Mouse (Mus musculus) spleen, embryonic (tissue): ENCODE results near the gene Pilra.

Source experiments
- CTCF ChIA-PET: fragments of 350-600 bp; sonication (Branson Sonifier 250); formaldehyde crosslinking; loops from one replicate; lab custom pipeline; 2022; lab: Charles Lee

Gene Pilra

DNA sequence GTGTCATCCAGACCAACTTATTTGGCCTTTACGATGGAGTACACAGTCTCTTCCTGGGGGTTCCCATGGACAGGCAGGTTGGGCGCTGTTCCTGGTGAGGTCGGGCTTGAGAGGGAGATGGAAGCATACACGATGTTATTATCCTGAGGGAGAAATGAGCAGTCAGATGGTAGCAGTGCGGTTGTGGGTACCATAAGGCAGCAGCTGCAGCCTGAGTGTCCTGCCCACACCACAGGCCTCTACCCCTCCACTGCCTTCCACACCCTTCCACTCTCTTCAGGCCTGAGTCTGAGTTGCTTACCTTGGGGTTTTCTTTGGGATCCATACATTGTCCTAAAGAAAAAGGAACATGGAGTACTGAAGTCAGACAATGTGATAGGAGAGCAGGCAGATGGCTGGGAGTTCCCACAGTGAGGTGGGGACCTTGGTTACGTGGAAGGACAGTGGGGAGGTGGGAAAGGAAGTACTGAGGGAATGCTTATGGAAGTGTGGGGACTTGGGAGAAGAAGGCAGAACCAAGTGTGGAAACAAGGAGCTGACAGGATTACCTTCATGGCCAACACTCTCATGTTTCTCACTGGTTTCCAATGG lies 12.5 kb downstream of the Pilra start:
- CTCF ChIA-PET, result no interaction called here

DNA sequence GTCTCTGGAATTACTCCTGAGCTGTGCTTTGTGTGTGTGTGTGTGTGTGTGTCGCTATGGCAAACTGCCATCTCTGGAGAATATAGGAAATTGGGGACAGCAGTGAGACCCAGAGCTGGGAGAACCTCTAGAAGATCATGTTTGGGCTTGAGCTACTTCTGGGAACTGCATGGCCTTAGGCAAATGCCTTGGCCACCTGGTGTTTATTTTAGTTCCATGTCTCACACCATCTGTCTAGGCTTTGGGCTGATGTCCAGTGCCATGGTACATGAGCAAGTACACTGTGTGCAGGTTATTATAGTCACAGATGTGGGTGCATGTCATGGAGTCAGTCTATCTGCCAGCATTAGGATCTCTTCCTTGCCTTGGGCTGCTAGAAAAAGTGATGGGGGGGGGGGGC lies 13.5 kb downstream of the Pilra start:
- CTCF ChIA-PET, result no interaction called here

DNA sequence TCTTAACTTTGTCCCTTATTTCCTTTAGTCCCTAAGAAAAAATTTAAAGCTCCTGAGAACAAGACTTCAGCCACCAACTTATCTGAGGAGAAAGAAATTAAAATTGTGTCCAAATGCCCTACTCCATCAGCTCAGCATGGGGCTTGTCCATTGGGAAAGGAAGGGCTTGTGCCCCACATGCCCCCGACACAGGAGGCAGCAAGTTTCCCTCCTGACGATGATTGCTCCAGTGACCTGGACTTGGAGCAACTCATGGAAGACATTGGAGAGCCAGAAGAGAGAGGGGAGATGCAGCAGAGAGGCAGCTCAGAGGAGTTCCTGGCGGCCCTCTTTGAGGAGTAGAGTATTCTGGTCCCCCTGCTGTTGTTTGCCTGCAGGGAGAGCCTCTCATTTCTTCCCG lies 14.0 kb downstream of the Pilra start:
- CTCF ChIA-PET, result no interaction called here

DNA sequence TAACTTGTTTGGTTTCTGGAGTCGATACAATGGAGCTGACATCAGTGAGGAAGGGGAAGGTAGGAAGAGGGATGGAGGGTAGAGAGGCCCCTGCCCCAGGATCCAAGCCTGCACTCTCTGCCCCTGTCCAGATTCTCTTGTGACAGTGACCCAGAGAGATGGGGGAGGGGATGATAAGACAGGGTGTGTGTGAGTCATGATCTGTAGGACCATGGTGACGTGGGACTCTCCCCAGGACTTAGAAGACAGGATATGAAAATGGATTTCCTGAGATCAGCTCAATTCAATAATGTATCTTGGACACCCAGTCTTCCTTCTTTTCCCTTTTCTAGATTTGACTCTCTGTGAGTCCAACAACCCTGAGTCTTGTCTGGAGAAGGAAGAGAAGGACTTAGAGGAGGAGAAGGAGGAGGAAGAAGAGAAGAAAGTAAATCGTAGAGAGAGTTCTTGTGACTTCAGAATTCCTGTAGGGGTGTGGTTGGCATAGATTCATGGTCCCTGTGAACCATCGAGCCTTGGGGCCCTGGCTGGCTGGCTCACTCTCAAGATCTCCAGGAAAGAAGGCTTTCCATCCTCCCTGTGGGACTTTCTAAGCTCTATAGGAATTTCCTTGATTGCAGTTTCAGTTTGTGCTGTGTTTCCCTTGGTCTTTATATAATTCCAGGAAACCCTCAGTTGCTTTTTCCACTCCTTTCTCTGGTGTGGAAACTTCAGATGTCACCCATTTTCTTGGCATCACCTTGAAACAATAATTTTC lies 18.4 kb downstream of the Pilra start:
- CTCF ChIA-PET, result interaction anchor here (0.6 kb wide), 1 partner anchor 68 kb away, joined by 3 read pairs; no protein-coding TSS in a partner anchor

DNA sequence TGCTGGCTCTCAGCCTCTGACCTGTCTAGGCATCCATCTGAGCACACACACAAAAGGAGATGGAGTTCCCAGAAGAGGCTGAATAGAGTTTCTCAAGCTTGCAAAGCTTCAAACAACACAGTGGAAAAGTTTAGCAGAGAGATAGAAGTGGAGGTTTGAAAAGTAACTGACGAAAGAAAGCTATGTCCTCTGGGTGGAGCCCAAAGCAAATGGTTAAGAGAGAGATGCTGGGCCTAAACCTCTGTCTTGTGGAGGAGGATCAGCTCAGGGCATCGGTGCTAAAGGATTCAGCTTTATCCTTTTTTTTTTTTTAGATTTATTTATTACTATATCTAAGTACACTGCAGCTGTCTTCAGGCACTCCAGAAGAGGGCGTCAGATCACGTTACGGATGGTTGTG lies 27.8 kb downstream of the Pilra start:
- CTCF ChIA-PET, result no interaction called here

DNA sequence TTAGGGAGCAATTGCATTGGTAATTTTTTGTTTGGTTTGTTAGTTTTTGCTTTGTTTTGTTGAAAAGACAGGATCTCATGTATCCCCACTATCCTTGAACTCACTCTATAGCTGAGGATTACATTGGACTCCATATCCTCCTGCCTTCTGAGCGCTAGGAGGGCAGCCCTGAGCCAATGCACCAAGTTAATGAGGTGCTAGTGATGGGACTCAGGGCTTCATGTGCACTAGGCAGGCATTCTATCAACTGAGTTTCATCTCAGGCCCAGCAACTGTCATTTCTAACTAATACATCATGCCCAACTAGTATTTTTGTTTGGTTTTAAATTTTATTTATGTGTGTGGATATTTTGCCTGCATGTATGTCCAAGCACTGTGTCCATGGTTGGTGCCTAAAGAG lies 29.9 kb downstream of the Pilra start:
- CTCF ChIA-PET, result no interaction called here

DNA sequence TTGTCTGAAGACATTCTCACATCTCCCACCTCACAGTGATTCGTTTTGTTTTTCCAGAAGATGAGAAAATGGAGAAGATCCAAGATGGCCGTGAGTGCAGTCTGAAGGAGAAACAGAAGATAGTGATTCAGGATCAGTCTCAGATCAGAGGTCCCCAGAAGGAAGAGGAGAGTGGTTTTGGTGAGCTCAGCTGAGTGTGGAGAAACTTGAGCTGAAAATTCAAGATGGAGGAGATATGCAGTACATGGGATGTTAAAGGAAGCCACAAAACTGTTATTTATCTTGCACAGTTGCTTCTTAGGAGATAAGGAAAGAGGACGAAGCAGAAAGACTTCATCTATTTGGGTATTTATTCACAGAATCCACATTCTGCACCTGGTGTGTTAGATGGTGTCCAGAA lies 35.2 kb downstream of the Pilra start:
- CTCF ChIA-PET, result no interaction called here

DNA sequence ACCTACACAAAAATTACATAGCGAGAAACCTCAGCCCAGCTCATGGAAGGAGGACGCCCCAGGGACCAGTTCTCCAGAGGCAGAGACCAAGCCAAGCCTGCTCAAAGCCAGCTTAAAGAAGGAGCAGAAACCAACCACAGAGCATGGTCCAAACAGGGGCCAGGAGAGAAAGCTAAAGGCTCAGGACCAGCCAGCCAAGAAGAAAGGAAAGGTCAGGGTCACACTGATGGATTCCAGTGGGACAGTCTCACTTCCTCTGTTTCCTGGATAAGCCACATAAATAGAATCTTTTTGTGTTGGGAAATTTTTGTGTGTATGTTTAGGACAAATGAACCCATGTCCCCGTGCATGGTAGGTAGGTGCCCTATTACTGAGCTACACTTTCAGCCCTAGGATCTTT lies 39.5 kb downstream of the Pilra start:
- CTCF ChIA-PET, result no interaction called here

DNA sequence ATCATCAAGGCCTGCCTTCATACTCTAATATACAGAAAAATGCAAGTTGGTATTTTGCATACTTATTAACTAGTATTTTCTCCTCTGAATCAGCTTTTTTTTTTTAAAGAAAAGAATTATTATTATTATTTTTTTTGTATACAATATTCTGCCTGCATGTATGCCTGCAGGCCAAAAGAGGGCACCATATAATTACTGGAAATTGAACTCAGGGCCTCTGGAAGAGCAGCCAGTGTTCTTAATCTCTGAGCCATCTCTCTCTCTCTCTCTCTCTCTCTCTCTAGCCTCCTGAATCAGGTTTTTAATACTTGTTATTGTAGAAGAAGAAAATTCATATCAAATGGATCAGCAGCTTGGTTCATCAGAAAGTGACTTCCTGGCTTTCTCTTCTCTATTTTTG lies 44.5 kb downstream of the Pilra start:
- CTCF ChIA-PET, result interaction anchor here (0.6 kb wide), 1 partner anchor 302 kb away, joined by 5 read pairs; no protein-coding TSS in a partner anchor

DNA sequence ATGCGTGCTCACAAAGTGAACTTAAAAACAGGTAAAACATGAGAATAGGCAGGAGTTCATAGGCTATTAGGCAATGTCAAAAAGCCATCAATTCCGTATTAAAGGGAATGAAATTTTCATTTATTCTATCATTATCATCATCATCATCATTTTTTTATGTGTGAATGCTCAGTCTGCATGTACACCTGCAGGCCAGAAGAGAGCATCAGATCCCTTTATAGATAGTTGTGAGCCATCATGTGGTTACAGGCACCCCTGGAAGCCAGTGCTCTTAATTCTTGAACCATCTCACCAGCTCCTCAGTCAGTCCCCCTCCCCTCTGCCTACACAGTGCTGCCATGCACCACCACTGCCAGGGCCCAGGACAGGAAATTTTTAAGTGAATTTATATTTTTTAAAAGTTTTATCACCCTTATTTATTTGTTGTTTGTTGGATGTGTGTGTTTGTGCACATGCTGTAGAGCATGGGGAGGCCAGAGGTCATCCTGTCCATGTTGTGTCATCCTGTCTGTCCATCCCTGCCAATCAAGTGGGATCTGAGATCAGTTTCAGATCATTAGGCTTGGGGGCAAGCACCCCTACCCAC lies 47.0 kb downstream of the Pilra start:
- CTCF ChIA-PET, result no interaction called here

DNA sequence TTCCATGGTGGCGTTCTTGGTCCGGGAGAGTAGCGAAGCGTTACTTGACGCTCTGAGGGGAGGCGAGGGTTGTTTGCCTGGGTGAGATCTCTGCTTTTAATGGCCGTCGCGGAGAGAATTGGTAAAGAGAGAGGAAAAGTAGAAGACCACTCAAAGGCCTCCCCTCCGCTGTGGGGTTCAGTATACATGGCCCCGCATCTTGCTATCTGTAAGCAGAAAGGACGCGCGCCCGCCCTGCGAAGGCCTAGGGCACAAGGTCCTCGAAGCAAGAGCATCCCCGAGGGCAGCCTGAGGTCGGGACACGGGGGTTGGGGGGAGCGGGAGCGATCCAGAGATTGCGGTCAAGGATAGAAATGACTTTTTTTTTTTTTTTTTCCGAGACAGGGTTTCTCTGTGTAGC lies 47.9 kb downstream of the Pilra start:
- CTCF ChIA-PET, result no interaction called here

DNA sequence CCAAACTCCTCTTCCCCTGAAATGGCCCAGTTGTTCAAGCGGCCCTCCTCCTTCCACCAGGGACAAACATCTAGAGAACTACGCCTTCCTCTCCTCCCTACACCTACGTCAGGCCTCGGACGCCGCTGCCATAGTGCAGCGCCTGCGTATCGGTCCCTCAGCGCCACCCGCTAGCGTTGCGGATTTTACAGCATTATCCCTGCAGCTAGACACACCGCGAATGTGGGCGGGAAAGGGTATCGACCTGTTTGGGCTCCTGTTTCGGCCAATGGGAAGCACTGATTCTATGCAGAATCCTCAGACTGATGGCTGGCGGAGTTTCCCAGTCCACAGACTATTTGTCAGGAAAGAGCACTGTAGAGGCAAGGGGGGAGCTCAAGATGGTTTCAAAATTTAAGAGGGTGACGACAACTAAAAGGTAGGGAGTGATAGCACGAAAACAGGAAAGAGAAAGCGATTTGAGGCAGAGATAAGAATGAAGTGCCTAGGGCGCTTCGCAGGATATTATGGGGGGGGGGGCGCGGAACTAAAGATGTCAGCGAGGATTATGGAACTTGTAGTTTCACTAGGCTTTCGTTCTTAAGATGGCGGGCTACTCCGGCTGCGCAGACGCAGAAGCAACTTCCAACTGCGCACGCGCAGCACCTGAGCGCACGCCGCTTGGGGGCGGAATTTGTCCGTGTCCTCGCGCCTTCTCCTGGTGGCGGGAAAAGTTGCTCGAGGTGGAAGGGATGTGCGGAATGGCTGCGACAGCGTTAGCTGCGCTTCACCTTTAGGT lies 48.7 kb downstream of the Pilra start, which contains the start of the genes Mepce and Zcwpw1:
TSS of gene Mepce (minus strand) at position 505 of the 778 bp plus-strand sequence.
TSS of gene Zcwpw1 (plus strand) at position 648 of the 778 bp plus-strand sequence.
- CTCF ChIA-PET, result interaction anchor here (0.6 kb wide), 1 partner anchor 143 kb away, joined by 3 read pairs; no protein-coding TSS in a partner anchor

DNA sequence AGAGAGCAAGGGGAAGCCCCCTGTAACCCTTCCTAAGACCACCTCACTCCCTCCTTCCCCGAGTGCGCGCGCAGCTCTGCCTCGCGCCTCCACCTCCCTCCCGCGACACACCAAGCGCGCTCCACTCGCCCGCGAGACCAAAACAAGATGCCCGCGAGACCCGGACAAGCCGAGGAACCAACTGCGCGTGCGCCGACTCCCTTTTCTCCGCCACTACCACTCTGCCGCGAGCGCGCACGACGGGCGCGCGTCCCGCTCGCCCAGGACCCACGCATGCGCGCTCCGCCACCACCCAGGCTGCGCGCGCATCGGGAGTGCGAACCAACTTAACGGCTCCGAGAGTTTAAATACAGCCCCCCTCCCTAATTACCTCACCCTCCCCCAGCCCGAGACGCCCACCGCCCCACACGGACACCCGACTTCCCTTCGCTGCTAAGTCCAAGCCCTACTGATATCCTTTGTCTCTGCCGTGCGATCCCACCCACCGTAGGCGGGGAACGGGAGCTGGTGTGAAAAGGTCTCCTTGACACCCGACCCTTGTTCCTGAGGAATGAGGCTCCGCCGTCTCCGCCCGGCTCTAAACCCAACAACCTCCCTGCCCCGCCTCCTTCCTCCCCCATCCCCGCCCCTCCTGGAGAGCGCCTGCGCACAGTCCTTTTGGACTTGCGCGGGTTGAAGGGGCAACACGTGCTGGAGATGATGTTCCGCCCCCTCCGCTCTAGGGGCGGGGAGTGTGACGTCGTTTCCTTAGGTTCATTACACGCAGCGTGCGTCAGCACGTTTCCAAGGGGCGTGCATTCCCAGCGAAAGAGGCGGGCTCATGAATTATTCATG lies 49.8 kb downstream of the Pilra start:
- CTCF ChIA-PET, result no interaction called here

DNA sequence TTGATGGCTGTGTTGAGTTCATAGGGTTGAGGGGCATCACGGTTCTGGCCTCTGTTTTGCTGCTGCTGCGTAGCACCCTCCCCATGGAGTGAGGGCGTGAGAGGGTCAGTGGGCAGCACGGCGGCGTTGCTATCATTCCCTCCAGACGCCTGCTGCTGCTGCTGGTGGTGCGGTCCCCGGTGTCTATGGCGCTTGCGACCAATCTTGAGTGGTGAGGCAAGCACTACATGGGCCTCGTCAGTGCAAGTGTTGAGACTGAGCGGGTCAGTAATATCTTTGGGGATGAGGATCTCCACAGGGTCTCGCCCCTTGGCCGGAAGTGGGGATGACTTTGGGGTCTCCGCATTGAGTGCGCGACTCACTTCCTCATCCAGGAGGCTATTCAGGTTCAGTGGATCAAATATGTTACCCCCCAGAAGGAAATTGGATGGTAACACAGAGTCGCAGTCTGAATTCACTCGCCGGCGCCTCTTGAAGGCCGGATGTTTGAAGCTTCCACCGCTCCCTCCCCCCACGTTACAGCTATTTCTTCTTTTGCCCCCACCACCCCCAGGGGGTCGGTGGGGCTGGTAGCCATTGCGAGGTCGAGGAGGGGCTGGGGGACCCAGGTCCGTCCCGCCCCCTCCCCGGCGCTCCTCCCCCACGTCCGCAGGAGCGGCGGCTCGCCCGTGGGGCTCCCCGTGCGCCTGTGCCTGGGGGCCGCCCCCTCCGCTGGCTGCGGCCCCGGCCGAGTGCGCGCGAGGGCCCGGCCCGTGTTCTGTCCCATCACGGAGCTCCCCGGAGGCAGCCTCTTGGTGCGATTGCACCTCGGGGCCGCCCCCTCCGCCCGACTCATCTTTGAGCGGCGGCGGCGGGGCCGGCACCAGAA lies 50.7 kb downstream of the Pilra start:
- CTCF ChIA-PET, result no interaction called here

DNA sequence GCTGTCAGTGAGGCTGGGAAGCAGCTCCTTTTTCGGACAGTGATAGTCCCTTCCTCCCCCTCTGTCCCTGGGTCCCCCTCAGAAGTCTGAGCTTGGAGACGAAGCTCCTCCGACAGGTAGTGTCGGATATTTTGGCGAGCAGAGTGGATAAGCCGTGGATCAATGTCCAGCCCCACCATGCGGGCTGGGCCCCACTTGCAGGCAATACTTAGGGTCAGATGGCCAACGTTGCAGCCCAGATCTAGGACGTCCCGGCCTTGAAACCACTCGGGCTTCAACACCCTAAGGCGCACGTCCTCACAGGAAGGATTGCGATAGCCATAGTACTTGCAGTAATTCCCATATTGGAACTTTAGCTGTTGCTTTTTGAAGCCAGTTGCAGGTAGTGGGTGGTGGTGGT lies 51.5 kb downstream of the Pilra start:
- CTCF ChIA-PET, result no interaction called here

DNA sequence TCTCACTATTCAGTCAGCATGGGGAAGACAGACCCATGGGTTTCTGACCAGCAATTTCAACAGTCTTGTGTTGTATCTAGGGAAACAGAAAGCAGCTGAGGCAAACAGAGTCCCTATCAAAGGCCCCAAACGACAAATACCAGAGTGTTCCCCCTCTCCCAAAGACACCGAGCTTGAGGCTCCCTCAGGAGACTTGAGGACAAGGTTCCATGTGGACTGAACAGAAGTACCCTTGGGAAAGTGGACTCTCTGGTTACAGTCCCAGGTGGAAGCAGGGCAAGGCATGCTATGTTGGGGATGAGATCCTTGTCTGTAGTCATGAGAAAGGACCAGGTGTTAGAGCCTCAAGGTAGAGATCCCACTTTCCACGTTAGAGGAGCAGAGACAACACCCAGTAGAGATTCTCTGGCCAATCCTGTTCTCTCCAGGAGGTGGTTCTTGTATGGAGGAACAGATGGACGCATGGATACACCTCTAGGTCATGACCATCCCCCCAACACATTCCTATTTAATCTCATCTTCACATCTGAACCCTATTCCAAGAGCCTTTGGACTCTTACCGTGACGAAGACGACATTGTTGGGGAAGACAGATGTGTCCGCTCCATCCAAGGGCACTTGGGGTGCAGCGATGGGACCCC lies 52.1 kb downstream of the Pilra start:
- CTCF ChIA-PET, result interaction anchor here (0.6 kb wide), 1 partner anchor 197 kb away, joined by 3 read pairs; no protein-coding TSS in a partner anchor

DNA sequence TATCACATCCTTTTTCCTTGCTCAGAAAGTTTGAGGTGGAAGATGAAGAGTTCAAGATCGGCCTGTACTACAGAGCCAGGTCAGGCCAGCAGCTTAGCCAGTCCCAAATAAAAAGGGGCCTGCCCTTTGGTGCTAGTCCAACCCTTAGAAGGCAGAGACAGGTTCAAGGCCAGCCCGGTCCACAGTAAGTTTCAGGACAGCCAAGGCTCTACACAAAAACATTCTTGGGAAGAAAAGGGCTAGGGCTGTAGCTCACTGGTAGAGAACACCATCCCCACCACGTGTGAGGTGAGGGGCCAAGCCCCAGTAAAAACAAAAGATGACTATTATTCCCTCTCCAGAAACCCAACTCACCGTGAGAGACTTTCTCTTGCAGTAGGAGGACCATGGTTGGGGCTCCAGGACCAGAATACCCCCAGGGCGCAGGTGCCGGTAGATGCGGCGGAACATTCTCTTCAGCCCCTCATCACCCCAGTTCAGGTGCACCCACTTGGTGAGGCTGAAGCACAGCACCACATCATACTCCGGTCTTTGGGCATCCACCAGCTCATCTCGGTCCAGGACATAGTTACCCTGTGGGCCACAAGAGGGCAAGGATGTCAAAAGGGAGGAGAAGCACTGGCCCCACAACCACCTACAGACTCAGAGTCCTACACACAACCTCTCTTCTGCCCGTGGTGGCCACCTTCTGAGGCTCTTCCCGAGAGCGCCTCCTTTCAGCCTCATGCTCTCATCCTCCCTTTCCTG lies 53.1 kb downstream of the Pilra start:
- CTCF ChIA-PET, result interaction anchor here (0.6 kb wide), 1 partner anchor 20 kb away, joined by 3 read pairs; no protein-coding TSS in a partner anchor

DNA sequence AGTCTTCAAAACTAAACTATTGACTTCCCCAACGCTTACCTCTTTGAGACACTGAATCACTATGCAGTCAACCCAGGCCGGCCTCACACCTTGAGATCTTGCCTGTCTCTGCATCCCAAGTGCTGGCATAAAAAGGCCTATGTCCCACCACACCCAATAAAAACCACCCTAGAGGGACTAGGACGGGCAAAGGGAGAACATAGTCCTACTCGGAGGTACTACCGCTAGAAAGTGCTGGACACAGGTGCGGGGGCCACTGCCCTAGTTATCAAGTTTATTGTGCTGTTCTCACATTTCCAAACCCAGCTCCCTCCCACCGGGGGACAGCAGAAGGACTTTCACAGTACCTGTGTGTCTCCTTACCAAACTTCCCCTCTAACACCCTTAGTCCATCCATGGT lies 54.4 kb downstream of the Pilra start:
- CTCF ChIA-PET, result no interaction called here
